Mouse (Mus musculus): ENCODE results near the gene Steap3. TPM values are rescaled to one million over a fixed set of nuclear protein-coding genes. Genes with fewer than 3 reads are reported as not detected.

Gene Steap3
- total and polyA plus RNA-seq, 2 experiments from 2014 or later, result 4.8 to 7.8 TPM

DNA sequence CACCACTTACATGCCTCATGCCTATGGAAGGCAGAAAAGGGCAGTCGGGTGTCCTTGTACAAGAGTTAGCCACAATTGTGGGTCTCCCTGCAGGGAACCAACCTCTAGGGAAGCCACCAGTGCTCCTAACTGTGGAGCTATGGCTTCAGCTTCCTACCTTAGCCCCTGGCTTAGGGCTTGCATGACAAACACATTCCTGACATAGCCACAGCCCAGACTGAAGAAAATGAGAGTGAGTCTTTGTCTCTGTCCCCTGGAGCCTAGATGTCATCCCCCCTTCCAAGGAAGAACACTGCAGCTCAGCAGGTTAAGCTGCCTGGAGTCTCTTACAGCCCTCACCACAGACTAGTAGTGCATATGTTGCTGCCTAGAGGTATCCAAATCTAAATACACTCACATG lies 67.7 kb downstream of the Steap3 start:
- Histone ChIP-seq H3K9ac (replicated peaks; ENCODE audit: low read length) (no peak overlapping the region), H3K4me2 (ENCODE audit: low read depth, low read length) (no peak overlapping the region), H3K4me1 (ENCODE audit: insufficient read depth, low read length) (no peaks in the 10 kb centered on the region), H3K27ac (no peak overlapping the region), H3K9me3 (ENCODE audit: low read length) (no peaks in the 10 kb centered on the region), H3K36me3 (ENCODE audit: insufficient read depth, low read length) (no peaks in the 10 kb centered on the region), H3K27me3 (ENCODE audit: insufficient read depth, low read length) (no peaks in the 10 kb centered on the region; the same call in 1 of the 2 replicates), H3K4me3 (ENCODE audit: low read length) (no peak overlapping the region)
- no peak for DNase-seq (ENCODE audit: low spot score)
- 40% methylated on average over 1 of the region's 1 CpGs for WGBS
- no peak for TF ChIP-seq CTCF (IDR thresholded peaks at IDR 0.05; ENCODE audit: low read depth)
- no peak for ATAC-seq

DNA sequence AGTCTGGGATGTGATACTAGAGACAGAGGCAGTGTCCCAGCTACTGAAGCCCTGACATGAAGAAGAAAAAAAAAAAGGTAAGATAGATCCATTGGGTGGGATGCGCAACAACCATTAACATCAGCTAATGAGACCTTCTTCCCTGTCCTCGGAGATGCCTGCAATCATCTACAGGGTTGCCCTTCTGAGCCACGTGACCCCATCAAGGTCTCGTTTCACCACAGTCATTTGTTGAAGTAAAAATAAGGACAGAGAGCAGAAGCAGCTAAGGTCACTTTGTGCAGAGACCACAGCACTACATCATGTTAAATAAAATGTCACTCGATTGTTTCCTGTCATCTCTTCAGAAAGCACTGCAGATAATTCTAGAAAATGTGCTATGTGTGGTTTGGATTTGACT lies 68.7 kb downstream of the Steap3 start:
- H3K9me3 ChIP-seq (ENCODE audit: low read length), result no peaks in the 10 kb centered on the region
- no peak overlapping the region for H3K4me2 ChIP-seq (ENCODE audit: low read depth, low read length)
- H3K4me1 ChIP-seq (ENCODE audit: insufficient read depth, low read length), result no peaks in the 10 kb centered on the region
- WGBS, result 85% methylated on average over 5 of the region's 5 CpGs
- no peak overlapping the region for H3K9ac ChIP-seq (replicated peaks; ENCODE audit: low read length)
- H3K36me3 ChIP-seq (ENCODE audit: insufficient read depth, low read length), result no peaks in the 10 kb centered on the region
- H3K4me3 ChIP-seq (ENCODE audit: low read length), result no peak overlapping the region
- ATAC-seq, result no peak
- no peak overlapping the region for H3K27ac ChIP-seq
- no peak for DNase-seq (ENCODE audit: low spot score)
- TF ChIP-seq CTCF (IDR thresholded peaks at IDR 0.05; ENCODE audit: low read depth), result no peak
- no peaks in the 10 kb centered on the region; the same call in 1 of the 2 replicates for H3K27me3 ChIP-seq (ENCODE audit: insufficient read depth, low read length)

DNA sequence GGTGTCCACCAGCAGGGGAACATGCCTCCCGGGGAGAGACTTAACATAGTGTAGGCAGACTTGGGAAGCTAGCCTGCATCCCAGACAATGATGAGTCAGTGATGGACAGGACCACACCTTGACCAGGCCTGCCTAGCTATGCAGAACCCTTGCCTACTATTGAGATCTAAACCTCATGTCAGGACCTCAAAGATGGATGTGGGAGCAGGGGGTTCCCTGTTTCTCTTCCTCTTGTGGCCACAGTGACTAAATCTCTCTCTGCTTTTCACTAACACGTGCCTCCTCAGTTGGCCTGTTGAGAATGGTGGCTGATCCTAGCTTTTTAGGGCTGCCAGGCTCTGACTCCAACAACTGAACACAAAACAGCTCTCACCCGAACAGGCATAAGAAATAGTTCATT lies 70.0 kb downstream of the Steap3 start:
- 43% methylated on average over 3 of the region's 3 CpGs for WGBS
- Histone ChIP-seq H3K4me2 (ENCODE audit: low read depth, low read length) (no peak overlapping the region), H3K36me3 (ENCODE audit: insufficient read depth, low read length) (no peaks in the 10 kb centered on the region), H3K4me1 (ENCODE audit: insufficient read depth, low read length) (no peaks in the 10 kb centered on the region), H3K27ac (no peak overlapping the region), H3K4me3 (ENCODE audit: low read length) (no peak overlapping the region), H3K9ac (replicated peaks; ENCODE audit: low read length) (no peak overlapping the region), H3K27me3 (ENCODE audit: insufficient read depth, low read length) (no peaks in the 10 kb centered on the region; the same call in 1 of the 2 replicates), H3K9me3 (ENCODE audit: low read length) (no peaks in the 10 kb centered on the region)
- no peak for ATAC-seq
- no peak for DNase-seq (ENCODE audit: low spot score)
- TF ChIP-seq CTCF (IDR thresholded peaks at IDR 0.05; ENCODE audit: low read depth), result no peak

DNA sequence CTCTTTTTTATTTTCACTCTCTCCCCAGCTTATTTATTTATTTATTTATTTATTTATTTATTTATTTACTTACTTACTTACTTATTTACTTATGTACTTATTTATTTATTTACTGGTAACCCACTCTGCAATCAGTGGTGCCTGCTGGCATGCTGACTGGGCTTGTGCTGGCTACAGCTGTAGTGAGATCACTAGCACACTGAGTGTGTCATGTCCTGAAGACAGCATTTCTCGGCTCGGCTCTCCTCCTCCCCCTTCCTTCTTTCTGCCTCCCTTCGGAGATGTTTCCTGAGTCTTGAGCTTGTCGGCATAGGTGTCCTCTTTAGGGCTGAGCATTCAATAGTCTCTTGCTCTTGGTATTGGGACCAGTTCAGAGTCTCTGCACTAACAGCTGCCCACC lies 73.6 kb downstream of the Steap3 start:
- H3K27ac ChIP-seq, result no peak overlapping the region
- WGBS, result 92% methylated on average over 4 of the region's 4 CpGs
- H3K4me1 ChIP-seq (ENCODE audit: insufficient read depth, low read length), result no peaks in the 10 kb centered on the region
- H3K4me2 ChIP-seq (ENCODE audit: low read depth, low read length), result no peak overlapping the region
- TF ChIP-seq CTCF (IDR thresholded peaks at IDR 0.05; ENCODE audit: low read depth), result no peak
- H3K4me3 ChIP-seq (ENCODE audit: low read length), result no peak overlapping the region
- DNase-seq (ENCODE audit: low spot score) (no peak), ATAC-seq (no peak)
- no peaks in the 10 kb centered on the region for H3K9me3 ChIP-seq (ENCODE audit: low read length)
- no peak overlapping the region for H3K9ac ChIP-seq (replicated peaks; ENCODE audit: low read length)
- no peaks in the 10 kb centered on the region for H3K36me3 ChIP-seq (ENCODE audit: insufficient read depth, low read length)
- no peaks in the 10 kb centered on the region; the same call in 1 of the 2 replicates for H3K27me3 ChIP-seq (ENCODE audit: insufficient read depth, low read length)

DNA sequence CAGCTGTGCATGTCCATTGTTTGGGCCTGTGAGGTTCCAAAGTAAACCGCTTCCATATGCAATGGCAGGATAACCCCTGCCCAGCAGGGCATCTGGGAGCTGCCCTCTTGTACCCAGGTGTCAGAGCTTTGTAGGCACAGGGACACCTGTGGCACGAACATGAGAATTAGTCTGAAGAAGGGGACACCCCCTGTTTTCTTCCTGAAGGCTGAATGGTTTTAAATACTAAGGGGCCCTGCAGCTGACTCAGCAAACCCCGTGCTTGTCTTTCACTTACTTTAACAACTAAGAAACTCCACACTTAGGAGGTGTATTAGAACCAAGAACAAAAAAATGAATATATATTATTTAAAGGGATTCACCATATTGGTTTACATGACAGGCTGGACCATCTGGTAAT lies 74.4 kb downstream of the Steap3 start:
- Histone ChIP-seq H3K27me3 (ENCODE audit: insufficient read depth, low read length) (no peaks in the 10 kb centered on the region; the same call in 1 of the 2 replicates), H3K36me3 (ENCODE audit: insufficient read depth, low read length) (no peaks in the 10 kb centered on the region), H3K4me3 (ENCODE audit: low read length) (no peak overlapping the region), H3K27ac (no peak overlapping the region), H3K4me1 (ENCODE audit: insufficient read depth, low read length) (no peaks in the 10 kb centered on the region), H3K4me2 (ENCODE audit: low read depth, low read length) (no peak overlapping the region), H3K9ac (replicated peaks; ENCODE audit: low read length) (no peak overlapping the region), H3K9me3 (ENCODE audit: low read length) (no peaks in the 10 kb centered on the region)
- WGBS, result 46% methylated on average over 3 of the region's 3 CpGs
- no peak for TF ChIP-seq CTCF (IDR thresholded peaks at IDR 0.05; ENCODE audit: low read depth)
- no peak for ATAC-seq
- DNase-seq (ENCODE audit: low spot score), result no peak

DNA sequence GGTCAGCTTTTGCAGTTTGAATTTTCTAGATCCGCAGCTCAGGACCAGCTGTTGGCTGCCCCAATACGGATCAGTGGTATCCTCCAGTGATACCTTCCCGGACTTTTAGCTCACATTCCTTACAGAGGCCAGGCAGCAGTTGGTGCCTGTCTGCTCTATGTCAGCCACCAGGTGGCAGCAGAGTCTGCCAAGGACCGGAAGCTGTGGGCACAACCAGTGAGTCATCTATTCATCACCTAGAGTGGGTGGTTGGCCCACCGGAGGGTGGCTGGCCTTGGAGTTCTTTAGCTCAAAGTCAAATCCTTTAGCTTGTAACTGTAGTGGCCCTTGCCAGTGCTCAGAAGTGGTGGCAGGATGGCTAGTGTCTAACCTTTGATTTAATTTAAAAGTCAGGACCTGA lies 75.3 kb downstream of the Steap3 start:
- H3K4me2 ChIP-seq (ENCODE audit: low read depth, low read length), result no peak overlapping the region
- H3K4me3 ChIP-seq (ENCODE audit: low read length), result no peak overlapping the region
- H3K4me1 ChIP-seq (ENCODE audit: insufficient read depth, low read length), result no peaks in the 10 kb centered on the region
- 17% methylated on average over 5 of the region's 5 CpGs for WGBS
- no peaks in the 10 kb centered on the region; the same call in 1 of the 2 replicates for H3K27me3 ChIP-seq (ENCODE audit: insufficient read depth, low read length)
- no peak overlapping the region for H3K27ac ChIP-seq
- H3K36me3 ChIP-seq (ENCODE audit: insufficient read depth, low read length), result no peaks in the 10 kb centered on the region
- H3K9me3 ChIP-seq (ENCODE audit: low read length), result no peaks in the 10 kb centered on the region
- peak; percentile 87 for DNase-seq (ENCODE audit: low spot score)
- peak; percentile 98 for TF ChIP-seq CTCF (IDR thresholded peaks at IDR 0.05; ENCODE audit: low read depth)
- ATAC-seq, result peak; percentile 82
- no peak overlapping the region for H3K9ac ChIP-seq (replicated peaks; ENCODE audit: low read length)

DNA sequence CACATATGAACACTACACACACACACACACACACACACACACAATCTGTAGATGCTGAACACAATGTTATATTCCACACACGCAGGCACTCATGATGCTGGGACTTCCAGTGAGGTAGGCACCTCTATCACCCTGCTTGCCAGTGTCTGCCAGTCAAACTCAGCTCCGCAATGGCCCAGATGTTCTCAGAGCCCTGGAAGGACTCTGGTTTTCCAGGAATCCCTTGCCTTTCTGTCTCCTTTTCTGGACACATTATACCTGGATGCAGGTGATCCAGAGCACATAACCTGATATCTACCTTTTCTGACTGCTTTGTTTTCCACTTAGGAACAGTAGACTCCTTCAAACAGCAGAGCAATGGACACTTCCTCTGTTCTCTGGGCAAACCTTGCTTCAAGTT lies 75.8 kb downstream of the Steap3 start:
- H3K27me3 ChIP-seq (ENCODE audit: insufficient read depth, low read length), result no peaks in the 10 kb centered on the region
- 96% methylated on average over 2 of the region's 2 CpGs for WGBS
- no peaks in the 10 kb centered on the region for H3K36me3 ChIP-seq (ENCODE audit: insufficient read depth, low read length)
- H3K9ac ChIP-seq (replicated peaks; ENCODE audit: low read length), result no peak overlapping the region
- H3K4me1 ChIP-seq (ENCODE audit: insufficient read depth, low read length), result no peaks in the 10 kb centered on the region
- ATAC-seq (no peak), DNase-seq (ENCODE audit: low spot score) (no peak)
- no peak overlapping the region for H3K4me2 ChIP-seq (ENCODE audit: low read depth, low read length)
- TF ChIP-seq CTCF (IDR thresholded peaks at IDR 0.05; ENCODE audit: low read depth), result no peak
- H3K27ac ChIP-seq, result no peak overlapping the region
- H3K4me3 ChIP-seq (ENCODE audit: low read length), result no peak overlapping the region
- no peaks in the 10 kb centered on the region for H3K9me3 ChIP-seq (ENCODE audit: low read length)
